Mouse (Mus musculus) central nervous system, embryonic 18 days (tissue): ENCODE measurements around the gene Cda. TPM values are rescaled to one million over a fixed set of nuclear protein-coding genes. Genes with fewer than 3 reads are reported as not detected.

Experiments used
- polyA plus RNA-seq: library from polyadenylated mRNA; depleted of rRNA; stranded (reverse); fragments of >200 nt; gene quantifications from 2 replicates; pipeline ENCODE4 v1.2.3, GENCODE M21; 2012; rRNA removed

Cda gene
- polyA plus RNA-seq = 3.9 and 5.1 TPM in 2 replicates

DNA sequence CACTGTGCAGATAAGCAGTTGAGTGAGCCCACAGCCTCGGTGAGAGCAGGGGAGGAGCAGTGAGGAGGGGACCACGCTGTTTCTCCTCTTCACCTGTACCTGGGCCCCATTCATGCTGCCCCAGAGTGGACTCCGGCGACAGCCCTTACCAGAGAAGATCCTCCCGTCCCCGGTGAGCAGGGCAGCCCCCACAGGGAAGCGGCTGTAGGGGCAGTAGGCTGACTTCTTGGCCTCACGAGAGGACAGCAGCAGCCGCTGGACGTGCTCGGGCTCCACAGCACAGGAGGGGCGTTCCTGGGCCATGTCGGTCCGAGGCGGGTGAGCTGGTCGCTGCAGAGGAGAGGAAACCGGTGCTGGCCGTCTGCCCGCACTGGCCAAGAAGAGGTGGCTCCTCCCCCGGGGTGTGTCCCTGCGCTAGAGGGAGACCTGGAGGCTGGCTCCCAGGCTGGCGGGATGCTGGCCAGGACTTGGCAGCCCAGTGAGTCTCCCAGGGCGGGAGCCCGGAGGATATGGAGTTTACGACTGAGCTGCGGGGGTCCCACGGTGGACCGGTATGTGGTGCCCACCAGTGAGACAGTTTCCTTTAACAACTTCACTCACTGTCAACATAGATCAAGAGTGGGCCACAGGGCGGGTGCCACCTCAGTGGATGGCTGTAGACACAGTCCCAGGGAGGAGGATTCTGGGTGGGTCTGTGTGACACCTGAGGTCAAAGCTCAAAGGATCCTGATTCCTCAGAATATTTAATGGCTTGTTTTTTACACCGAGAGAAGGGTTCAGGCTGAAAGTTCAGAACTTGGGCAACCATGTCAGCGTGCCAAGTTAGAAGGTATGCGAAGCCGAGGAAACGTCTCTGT lies at the start of gene Cda:
Gene Cda (minus strand): TSS at position 352 of the 857 bp plus-strand sequence.

GRCm38 (mm10) chr4:138395971-138396645 lies 28.3 kb upstream of the Cda start, which contains the start of gene Fam43b:
Fam43b (minus strand) TSS chr4:138396528.

DNA sequence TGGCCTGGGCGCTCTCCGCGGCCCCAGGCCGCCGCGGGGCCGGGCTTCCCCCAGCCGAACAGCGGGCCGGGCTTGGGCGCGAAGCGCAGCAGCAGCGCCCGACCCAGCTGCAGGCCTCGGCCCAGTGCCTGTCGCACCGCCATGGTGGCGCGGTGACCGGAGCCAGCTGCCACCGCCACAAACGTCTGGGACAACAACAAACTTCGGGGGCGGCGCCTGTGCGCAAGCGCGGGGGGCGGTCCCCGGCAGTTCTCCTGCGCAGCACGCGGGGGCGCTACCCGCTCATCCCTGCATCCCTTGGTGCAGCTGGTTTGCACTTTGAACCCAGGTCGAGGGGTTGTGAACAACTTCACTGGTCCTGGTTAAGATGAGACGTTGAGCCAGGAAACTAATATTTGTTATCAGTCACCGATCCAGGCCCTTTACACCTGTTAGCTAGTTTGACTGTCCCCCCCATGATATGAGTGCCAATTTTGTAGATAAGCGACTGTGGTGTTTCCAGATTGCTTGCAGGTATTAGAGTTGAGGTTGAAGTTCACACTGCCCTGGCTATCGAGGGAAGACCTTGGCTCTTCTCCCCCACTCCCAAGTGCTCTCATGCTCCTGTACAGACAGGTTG lies 41.6 kb downstream of the Cda start, which contains the start of gene Pink1:
Gene Pink1 (minus strand): TSS at position 231 of the 619 bp plus-strand sequence.

GRCm38 (mm10) chr4:138304340-138305104 lies 63.3 kb downstream of the Cda start, which contains the start of gene Ddost:
Ddost (plus strand) TSS chr4:138304730.

Other genes with a start within 250 kb of the Cda start
- gene Hp1bp3, start 151.7 kb downstream of the Cda start, polyA plus RNA-seq = 186 and 197 TPM in 2 replicates
- 28.9 and 29.2 TPM in 2 replicates for gene Sh2d5, start 117.6 kb downstream of the Cda start, polyA plus RNA-seq
- gene Kif17, start 117.6 kb downstream of the Cda start, polyA plus RNA-seq = 4.9 and 5.4 TPM in 2 replicates
- 142 and 152 TPM in 2 replicates for gene Ddost, start 63.3 kb downstream of the Cda start, polyA plus RNA-seq
- gene Pink1, start 41.7 kb downstream of the Cda start, polyA plus RNA-seq = 105 and 107 TPM in 2 replicates
- gene Fam43b, start 28.5 kb upstream of the Cda start, polyA plus RNA-seq = 13.0 and 13.7 TPM in 2 replicates
- 18.5 and 20.5 TPM in 2 replicates for gene Mul1, start 66.7 kb upstream of the Cda start, polyA plus RNA-seq
- 44.5 and 47.5 TPM in 2 replicates for gene Camk2n1, start 86.3 kb upstream of the Cda start, polyA plus RNA-seq